Mouse (Mus musculus) hindbrain, postnatal 0 days (tissue): Measurements from ENCODE around the gene Cep95. TPM values are rescaled to one million over a fixed set of nuclear protein-coding genes. Genes with fewer than 3 reads are reported as not detected.

Source experiments
- ATAC-seq: fragments of 200-750 bp; cut with Nextera tagmentation; 2 replicates; pipeline ENCODE4 v1.8.0; 2017; ENCODE audit warnings: mild to moderate bottlenecking, moderate TSS enrichment, moderate library complexity
- DNase-seq: peaks from one replicate; pipeline ENCODE4 v3.0.0-alpha.2; 2015; ENCODE audit warnings: low spot score
- H3K27ac ChIP-seq: fragments of 300-500 bp; sonication (generic); 2 replicates; pipeline ENCODE4 v1.5.1; 2014; ENCODE audit warnings: mild to moderate bottlenecking
- H3K27me3 ChIP-seq: fragments of 300-500 bp; sonication (generic); 2 replicates; pipeline ENCODE4 v1.6.1; 2014; ENCODE audit warnings: low read length, mixed read lengths; ENCODE audit not compliant: insufficient read depth
- H3K36me3 ChIP-seq: fragments of 300-500 bp; sonication (generic); 2 replicates; pipeline ENCODE4 v1.6.1; 2014; ENCODE audit warnings: low read length, mixed read lengths; ENCODE audit not compliant: insufficient read depth
- H3K4me1 ChIP-seq: fragments of 300-500 bp; sonication (generic); 2 replicates; pipeline ENCODE4 v1.6.1; 2014; ENCODE audit warnings: antibody characterized with exemption, low read length, mixed read lengths; ENCODE audit not compliant: insufficient read depth
- H3K4me2 ChIP-seq: fragments of 300-500 bp; sonication (generic); 2 replicates; pipeline ENCODE4 v1.6.1; 2014; ENCODE audit warnings: low read depth, mild to moderate bottlenecking, low read length, moderate library complexity, mixed read lengths
- H3K4me3 ChIP-seq: fragments of 300-500 bp; sonication (generic); 2 replicates; pipeline ENCODE4 v1.5.1; 2014; ENCODE audit warnings: low read length
- H3K9ac ChIP-seq: fragments of 300-500 bp; sonication (generic); replicated peaks from 2 replicates; pipeline ENCODE4 v1.6.1; 2014; ENCODE audit warnings: mild to moderate bottlenecking, low read length, moderate library complexity, mixed read lengths
- H3K9me3 ChIP-seq: fragments of 300-500 bp; sonication (generic); 2 replicates; pipeline ENCODE4 v1.6.1; 2016; ENCODE audit warnings: low read length, mixed read lengths
- CTCF ChIP-seq: IDR thresholded peaks from 2 replicates; pipeline ENCODE4 v1.5.1; 2016; ENCODE audit warnings: antibody characterized with exemption, control low read depth, low read depth
- WGBS: fragments of 180-500 bp; shearing (Covaris S2); extraction: QIAGEN DNeasy Blood & Tissue Kit; methylation state at CpG from one replicate; pipeline ENCODE4 v1.1.7; 2014; 5-methylcytosine and 5-hydroxymethylcytosine counted together
- polyA plus RNA-seq: library from polyadenylated mRNA; unstranded; fragments of >200 nt; fragmentation: Nextera tagmentation; extraction: Ambion mirVana; gene quantifications from 2 replicates; pipeline ENCODE4 v1.2.1, GENCODE M21; 2015
- total RNA-seq: library from RNA; depleted of rRNA; stranded (reverse); fragments of >200 nt; gene quantifications from 2 replicates; pipeline ENCODE4 v1.2.3, GENCODE M21; 2014

Gene Cep95
- total and polyA plus RNA-seq, 2 experiments from 2014 or later = 7.2 to 9.0 TPM

GRCm38 (mm10) chr11:106760511-106760910 lies 28.5 kb upstream of the Cep95 start:
- Histone ChIP-seq H3K9ac (no peak overlapping the region), H3K36me3 (no peaks in the 10 kb centered on the region), H3K4me1 (0 out of 2 replicates have a peak, but pooled peaks cover 3% of the 10 kb centered on the region), H3K27ac (no peak overlapping the region), H3K9me3 (no peaks in the 10 kb centered on the region), H3K27me3 (no peaks in the 10 kb centered on the region), H3K4me2 (no peak overlapping the region), H3K4me3 (no peak overlapping the region)
- no peak for TF ChIP-seq CTCF
- no peak for DNase-seq
- 89% methylated on average over 5 of the region's 5 CpGs for WGBS
- ATAC-seq = no peak

GRCm38 (mm10) chr11:106762139-106762799 lies 26.8 kb upstream of the Cep95 start:
- no peak overlapping the region for H3K9ac ChIP-seq
- H3K4me3 ChIP-seq = no peak overlapping the region
- no peak for DNase-seq
- no peaks in the 10 kb centered on the region for H3K9me3 ChIP-seq
- H3K27me3 ChIP-seq = no peaks in the 10 kb centered on the region
- ATAC-seq = no peak
- H3K4me2 ChIP-seq = no peak overlapping the region
- 44% methylated on average over 5 of the region's 5 CpGs for WGBS
- 0 out of 2 replicates have a peak, but pooled peaks cover 3% of the 10 kb centered on the region for H3K4me1 ChIP-seq
- peak overlapping the region; percentile 36; the same call in 1 of the 2 replicates for H3K27ac ChIP-seq
- no peak for TF ChIP-seq CTCF
- H3K36me3 ChIP-seq = no peaks in the 10 kb centered on the region

DNA sequence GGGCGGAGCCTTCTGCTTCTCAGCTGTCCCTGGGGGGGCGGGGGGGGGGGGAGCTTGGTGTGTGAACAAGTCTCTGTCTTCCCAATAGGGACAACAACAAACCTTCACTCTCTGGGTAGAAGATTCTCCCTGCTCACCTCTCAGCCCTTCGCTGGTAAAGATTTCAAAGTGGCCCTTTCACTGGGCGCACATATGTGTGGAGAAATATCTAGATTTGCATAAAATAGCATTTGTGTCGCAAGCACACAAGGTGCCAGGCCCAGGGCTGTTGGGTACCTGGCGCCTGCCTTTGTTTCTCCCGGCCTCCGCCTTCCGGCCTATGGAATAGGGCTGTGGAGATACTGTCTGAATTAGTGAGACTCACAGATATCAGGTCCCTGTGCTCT lies 26.3 kb upstream of the Cep95 start:
- DNase-seq (no peak), ATAC-seq (no peak)
- Histone ChIP-seq H3K27ac (no peak overlapping the region), H3K27me3 (no peaks in the 10 kb centered on the region), H3K9me3 (no peaks in the 10 kb centered on the region), H3K36me3 (no peaks in the 10 kb centered on the region; the same call in 1 of the 2 replicates), H3K4me2 (no peak overlapping the region), H3K4me1 (0 out of 2 replicates have a peak, but pooled peaks cover 3% of the 10 kb centered on the region), H3K9ac (no peak overlapping the region), H3K4me3 (no peak overlapping the region)
- 75% methylated on average over 9 of the region's 9 CpGs for WGBS
- TF ChIP-seq CTCF = no peak

DNA sequence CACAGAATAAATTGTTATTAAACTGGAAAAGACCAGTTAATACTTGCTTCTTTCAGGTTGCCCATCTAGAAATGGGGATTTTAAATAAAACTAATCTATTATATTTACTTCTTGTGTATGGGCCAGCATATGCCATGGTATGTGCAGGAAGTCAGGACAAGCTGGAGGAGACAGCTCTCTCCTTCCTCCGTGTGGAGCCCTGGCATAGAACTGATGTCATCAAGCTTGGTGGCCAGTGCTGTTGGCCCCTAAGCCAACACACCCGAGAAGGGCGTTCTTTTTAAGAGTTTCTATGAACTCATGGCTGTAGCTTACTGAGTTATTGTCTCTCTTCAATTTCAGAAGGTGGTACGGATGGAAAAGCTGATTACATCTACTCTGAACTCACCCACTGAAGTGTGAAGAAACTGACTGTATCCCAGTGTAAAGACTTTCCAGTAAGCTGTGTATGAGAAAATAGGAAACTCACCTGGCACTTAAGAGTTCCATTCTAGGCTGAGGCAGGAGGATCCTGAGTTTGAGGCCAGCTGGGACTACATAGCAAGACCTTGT lies 22.4 kb upstream of the Cep95 start:
- Histone ChIP-seq H3K9me3 (no peaks in the 10 kb centered on the region), H3K27me3 (no peaks in the 10 kb centered on the region), H3K36me3 (peaks cover 19% of the 10 kb centered on the region; the same call in 1 of the 2 replicates), H3K4me1 (0 out of 2 replicates have a peak, but pooled peaks cover 3% of the 10 kb centered on the region), H3K27ac (no peak overlapping the region), H3K4me2 (no peak overlapping the region), H3K9ac (no peak overlapping the region), H3K4me3 (no peak overlapping the region)
- DNase-seq = no peak
- TF ChIP-seq CTCF = no peak
- 92% methylated on average over 4 of the region's 4 CpGs for WGBS
- no peak for ATAC-seq

GRCm38 (mm10) chr11:106767516-106767915 lies 21.5 kb upstream of the Cep95 start:
- no peak overlapping the region for H3K4me3 ChIP-seq
- H3K27ac ChIP-seq = no peak overlapping the region
- H3K9me3 ChIP-seq = no peaks in the 10 kb centered on the region
- H3K9ac ChIP-seq = no peak overlapping the region
- H3K36me3 ChIP-seq = peaks cover 24% of the 10 kb centered on the region; the same call in 1 of the 2 replicates
- DNase-seq = no peak
- peak; percentile 20 for TF ChIP-seq CTCF
- ATAC-seq = no peak
- 0 out of 2 replicates have a peak, but pooled peaks cover under 1% of the 10 kb centered on the region for H3K4me1 ChIP-seq
- H3K27me3 ChIP-seq = no peaks in the 10 kb centered on the region
- no peak overlapping the region for H3K4me2 ChIP-seq
- 93% methylated on average over 4 of the region's 4 CpGs for WGBS

GRCm38 (mm10) chr11:106770195-106770974 lies 18.7 kb upstream of the Cep95 start:
- Histone ChIP-seq H3K4me3 (no peak overlapping the region), H3K27ac (no peak overlapping the region), H3K36me3 (peaks cover 49% of the 10 kb centered on the region), H3K9ac (no peak overlapping the region), H3K4me1 (no peaks in the 10 kb centered on the region), H3K4me2 (no peak overlapping the region), H3K27me3 (no peaks in the 10 kb centered on the region), H3K9me3 (no peaks in the 10 kb centered on the region)
- WGBS = 97% methylated on average over 9 of the region's 9 CpGs
- DNase-seq (peak; percentile 45), ATAC-seq (no peak)
- peak; percentile 76 for TF ChIP-seq CTCF
